Mouse (Mus musculus): ENCODE data around the gene Vmp1.
A peak's percentile ranks its signal among the peaks of the same experiment; 100 is the strongest.

The Vmp1 gene

GRCm38 (mm10) chr11:86547412-86547811 lies 136.2 kb downstream of the Vmp1 start:
- DNase-seq: peak; percentile 7 to 34

GRCm38 (mm10) chr11:86545556-86545955 lies 138.1 kb downstream of the Vmp1 start:
- no peak for DNase-seq

GRCm38 (mm10) chr11:86544639-86545299 lies 138.9 kb downstream of the Vmp1 start, which contains the start of the genes Rps6kb1 and Tubd1:
Gene Rps6kb1, minus strand, starts transcription at chr11:86544805.
Gene Tubd1, plus strand, starts transcription at chr11:86544991.
- peak; percentile 99 to 100 for DNase-seq

GRCm38 (mm10) chr11:86543960-86544638 lies 139.5 kb downstream of the Vmp1 start:
- DNase-seq: no peak

GRCm38 (mm10) chr11:86542851-86543250 lies 140.8 kb downstream of the Vmp1 start:
- no peak for DNase-seq

- DNase-seq: no peak
Observed at GRCm38 (mm10) chr11:86540476-86540845, 143.2 kb downstream of the Vmp1 start.

GRCm38 (mm10) chr11:86539716-86540475 lies 143.7 kb downstream of the Vmp1 start:
- no peak for DNase-seq

GRCm38 (mm10) chr11:86538786-86539185 lies 144.8 kb downstream of the Vmp1 start:
- peak; percentile 20 to 52 for DNase-seq

- DNase-seq: no peak
Observed at GRCm38 (mm10) chr11:86534201-86534910, 149.3 kb downstream of the Vmp1 start.
